Mouse (Mus musculus) frontal cortex, adult 2 months (tissue): ENCODE measurements at regions not wholly inside any gene's neighbourhood (a gene's known extent, or its start where the extent isn't known, plus 50 kb on each side); places are given as distances from the start of the nearest gene placed in this dataset.
A peak's percentile ranks its signal among the peaks of the same experiment; 100 is the strongest.

ENCODE experiments used
- DNase-seq, 2 experiments: peaks; one replicate each; pipeline ENCODE4 v3.0.0; 2022; ENCODE audit warnings: low spot score in 1 of 2; ENCODE audit errors: extremely low spot score in 1 of 2

DNA sequence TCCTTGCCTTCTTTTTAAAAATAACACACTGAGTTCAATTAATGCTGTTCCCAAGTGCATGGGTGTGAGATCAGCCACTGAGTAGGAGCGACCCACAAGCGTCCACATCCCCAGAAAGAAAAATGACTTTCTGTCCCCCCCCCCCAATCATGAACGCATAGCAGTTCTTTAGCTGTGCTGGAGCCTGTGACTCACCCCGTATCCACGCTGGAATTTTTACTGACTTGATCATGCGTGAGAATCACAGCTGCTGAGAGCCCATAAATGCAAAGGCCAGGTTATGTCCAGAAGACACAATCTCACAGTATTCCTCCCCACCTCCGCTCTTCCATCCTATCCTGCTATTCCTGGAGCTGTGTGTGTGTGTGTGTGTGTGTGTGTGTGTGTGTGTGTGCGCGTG, 53.3 kb downstream of the Fos start:
- no peak for DNase-seq

- DNase-seq: no peak
Measured at GRCm38 (mm10) chr12:85531638-85532037, 57.9 kb downstream of the Fos start.

DNA sequence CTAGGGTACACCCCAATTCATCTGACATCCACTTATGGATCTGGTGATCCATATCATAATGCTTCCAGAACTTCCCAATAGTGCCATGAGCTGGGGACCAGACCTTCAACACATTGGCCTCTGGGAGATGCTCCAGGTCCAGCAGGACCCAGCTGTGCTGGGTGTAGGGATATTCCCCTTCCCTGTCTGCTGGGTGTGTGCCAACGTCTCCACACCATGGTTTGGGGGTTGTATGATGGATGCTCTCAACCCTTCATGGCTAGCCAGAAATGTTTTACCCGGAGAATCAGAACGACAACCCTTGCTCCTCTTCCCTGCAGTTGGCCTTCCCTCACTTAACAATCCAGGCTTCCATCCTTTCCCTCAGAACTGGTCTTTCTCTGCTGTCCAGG, 58.5 kb downstream of the Fos start:
- DNase-seq: no peak

GRCm38 (mm10) chr12:85532613-85533460, 59.1 kb downstream of the Fos start:
- peak in 1 of 2 experiments; percentile 20 for DNase-seq

DNA sequence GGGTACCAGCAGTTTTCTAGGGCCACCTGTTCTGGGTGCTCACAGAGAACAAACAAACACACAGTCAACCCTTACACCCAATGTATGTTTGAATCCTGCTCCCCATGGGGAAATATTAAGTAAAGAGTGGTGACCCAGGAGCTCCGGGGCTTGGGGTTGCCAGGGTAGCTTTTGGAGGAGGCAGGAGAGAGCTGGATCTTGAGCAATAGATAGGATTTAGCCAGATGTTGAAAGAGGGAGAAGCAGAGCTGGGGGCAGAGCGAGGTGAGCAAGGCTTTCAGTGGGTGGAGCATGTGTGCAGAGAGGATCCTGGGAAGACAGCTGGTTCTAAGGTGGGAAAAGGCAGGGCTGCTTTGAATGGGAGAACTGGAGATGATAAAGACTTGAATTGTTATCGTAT, 59.9 kb downstream of the Fos start:
- no peak for DNase-seq

DNA sequence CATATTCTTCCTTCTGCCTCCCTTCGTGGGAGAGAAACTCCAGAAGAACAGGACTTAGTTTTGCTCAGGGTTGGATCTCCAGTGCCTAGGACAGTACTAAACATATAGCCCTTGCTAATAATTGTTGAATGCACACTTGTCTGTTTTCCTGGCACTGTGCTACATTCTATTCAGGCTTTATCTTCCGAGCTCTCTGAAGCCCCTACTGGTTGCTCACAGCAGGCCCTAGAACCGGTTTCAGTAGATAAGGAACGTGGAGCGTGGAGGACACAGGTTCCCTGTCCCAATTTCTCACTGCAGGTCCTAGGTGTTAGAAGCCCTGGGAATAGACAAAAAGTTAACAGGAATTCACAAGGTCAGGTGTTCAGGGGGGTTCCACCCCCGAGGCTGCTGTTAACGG, 59.4 kb upstream of the Jdp2 start:
- DNase-seq: no peak

- no peak for DNase-seq
Measured at GRCm38 (mm10) chr12:85541153-85541552, 57.7 kb upstream of the Jdp2 start.

- DNase-seq: no peak
Measured at GRCm38 (mm10) chr12:85542881-85543280, 55.9 kb upstream of the Jdp2 start.

- no peak for DNase-seq
Measured at GRCm38 (mm10) chr12:85543520-85543919, 55.3 kb upstream of the Jdp2 start.

- no peak for DNase-seq
Measured at GRCm38 (mm10) chr12:85544801-85545200, 54.0 kb upstream of the Jdp2 start.

GRCm38 (mm10) chr12:85545718-85546117, 53.1 kb upstream of the Jdp2 start:
- DNase-seq: no peak

DNA sequence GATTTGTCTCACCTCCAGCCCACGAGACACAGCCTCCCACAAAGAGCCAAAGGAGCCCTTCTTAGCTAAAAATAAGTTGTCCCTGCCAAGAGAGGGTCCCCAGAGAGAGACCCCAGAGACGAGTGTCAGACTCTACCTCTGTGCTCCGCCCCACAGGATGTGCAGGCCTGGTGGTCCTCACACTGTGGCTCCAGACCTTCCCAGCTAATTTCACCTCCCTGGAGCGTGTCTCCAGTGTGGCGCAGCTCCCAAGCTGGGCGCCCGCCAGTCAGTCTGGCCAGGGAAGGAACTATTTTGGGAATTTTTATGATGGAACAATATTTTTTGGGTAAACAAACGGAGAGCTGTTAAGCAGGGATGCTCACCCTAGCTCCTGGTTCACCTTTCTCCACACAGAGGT, 50.8 kb upstream of the Jdp2 start:
- no peak for DNase-seq
